Mouse (Mus musculus): ENCODE data around the gene Iqsec3. TPM values are rescaled to one million over a fixed set of nuclear protein-coding genes. Genes with fewer than 3 reads are reported as not detected.

The Iqsec3 gene
- total RNA-seq, 2 experiments from 2014 or later: 5.5 to 6.4 TPM

- no peak for DNase-seq (ENCODE audit: low spot score in 2 of 2)
Observed at GRCm38 (mm10) chr6:121454549-121455494, 18.7 kb downstream of the Iqsec3 start.

- DNase-seq (ENCODE audit: low spot score in 2 of 2): no peak
Observed at GRCm38 (mm10) chr6:121453776-121454175, 19.7 kb downstream of the Iqsec3 start.

GRCm38 (mm10) chr6:121451703-121452102, 21.8 kb downstream of the Iqsec3 start:
- no peak for DNase-seq (ENCODE audit: low spot score in 2 of 2)

GRCm38 (mm10) chr6:121440696-121441220, 32.7 kb downstream of the Iqsec3 start:
- no peak for DNase-seq (ENCODE audit: low spot score in 2 of 2)

GRCm38 (mm10) chr6:121424830-121425229, 48.6 kb downstream of the Iqsec3 start:
- DNase-seq (ENCODE audit: low spot score in 2 of 2): no peak

GRCm38 (mm10) chr6:121424403-121424802, 49.1 kb downstream of the Iqsec3 start:
- no peak for DNase-seq (ENCODE audit: low spot score in 2 of 2)

GRCm38 (mm10) chr6:121412558-121413297, 60.8 kb downstream of the Iqsec3 start:
- no peak for DNase-seq (ENCODE audit: low spot score in 2 of 2)

- no peak for DNase-seq (ENCODE audit: low spot score in 2 of 2)
Observed at GRCm38 (mm10) chr6:121407571-121408011, 65.9 kb downstream of the Iqsec3 start.

GRCm38 (mm10) chr6:121405311-121405710, 68.2 kb downstream of the Iqsec3 start:
- DNase-seq (ENCODE audit: low spot score in 2 of 2): no peak

- DNase-seq (ENCODE audit: low spot score in 2 of 2): no peak
Observed at GRCm38 (mm10) chr6:121402661-121403244, 70.7 kb downstream of the Iqsec3 start.

- DNase-seq (ENCODE audit: low spot score in 2 of 2): no peak
Observed at GRCm38 (mm10) chr6:121401826-121402660, 71.4 kb downstream of the Iqsec3 start.

GRCm38 (mm10) chr6:121401140-121401539, 72.3 kb downstream of the Iqsec3 start:
- DNase-seq (ENCODE audit: low spot score in 2 of 2): no peak

GRCm38 (mm10) chr6:121392610-121393252, 80.7 kb downstream of the Iqsec3 start:
- DNase-seq (ENCODE audit: low spot score in 2 of 2): no peak

- DNase-seq (ENCODE audit: low spot score in 2 of 2): no peak
Observed at GRCm38 (mm10) chr6:121385397-121385796, 88.1 kb downstream of the Iqsec3 start.

- DNase-seq (ENCODE audit: low spot score in 2 of 2): no peak
Observed at GRCm38 (mm10) chr6:121382071-121382470, 91.4 kb downstream of the Iqsec3 start.

GRCm38 (mm10) chr6:121380576-121380975, 92.9 kb downstream of the Iqsec3 start:
- no peak for DNase-seq (ENCODE audit: low spot score in 2 of 2)

- DNase-seq (ENCODE audit: low spot score in 2 of 2): no peak
Observed at GRCm38 (mm10) chr6:121378256-121378655, 95.2 kb downstream of the Iqsec3 start.

- DNase-seq (ENCODE audit: low spot score in 2 of 2): no peak
Observed at GRCm38 (mm10) chr6:121376159-121376558, 97.3 kb downstream of the Iqsec3 start.

GRCm38 (mm10) chr6:121371197-121371980, 102.1 kb downstream of the Iqsec3 start:
- DNase-seq (ENCODE audit: low spot score in 2 of 2): no peak
